Mouse (Mus musculus) layer of hippocampus, adult 2 months (tissue): ENCODE measurements at regions not wholly inside any gene's neighbourhood (a gene's known extent, or its start where the extent isn't known, plus 50 kb on each side); places are given as distances from the start of the nearest gene placed in this dataset.

Experiments
- DNase-seq, 2 experiments: peaks; one replicate each; pipeline ENCODE4 v3.0.0; 2022; ENCODE audit warnings: low spot score in 2 of 2
- H3K27ac ChIP-seq: fragments of 200-600 bp; 2 replicates; pipeline ENCODE4 v1.8.1; 2022
- H3K4me3 ChIP-seq: fragments of 200-600 bp; 2 replicates; pipeline ENCODE4 v1.8.1; 2022; ENCODE audit warnings: mild to moderate bottlenecking
- CTCF ChIP-seq: fragments of 200-600 bp; conservative IDR thresholded peaks from 2 replicates; pipeline ENCODE4 v1.8.1; 2022; ENCODE audit warnings: antibody characterized with exemption, mild to moderate bottlenecking, moderate library complexity

DNA sequence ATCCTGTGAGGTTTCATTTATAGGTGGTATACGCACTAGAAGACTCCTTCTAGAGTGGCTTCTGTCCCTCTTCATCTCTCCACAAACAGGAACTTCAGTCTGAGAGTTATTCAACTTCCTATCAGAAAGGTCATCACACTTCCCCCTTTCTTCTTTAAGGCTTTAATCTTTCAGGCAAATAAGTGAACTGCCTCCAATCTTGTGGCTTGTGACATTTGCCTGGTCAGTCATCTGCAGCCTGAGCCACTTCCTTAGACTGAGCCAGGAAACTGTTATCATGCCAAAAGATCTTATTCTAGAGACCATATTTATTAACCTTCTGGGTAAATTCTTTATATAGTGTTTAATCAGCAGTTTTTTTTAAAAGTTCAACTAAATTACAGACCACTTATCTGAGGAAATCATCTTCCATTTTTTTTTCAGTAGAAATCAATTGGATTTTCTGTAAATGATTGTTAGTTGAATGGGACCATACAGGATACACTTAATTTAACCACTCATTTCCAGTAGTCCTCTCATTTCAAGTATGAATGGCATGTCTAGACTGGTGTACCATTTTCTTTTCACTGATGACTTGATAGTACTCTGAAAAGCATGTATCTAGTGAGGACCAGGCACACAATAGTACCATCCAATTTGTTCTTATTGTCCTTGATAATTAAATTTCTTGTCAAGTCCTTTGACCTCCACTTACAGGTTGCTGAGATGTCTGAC, 234.4 kb downstream of the Rprm start:
- Histone ChIP-seq H3K4me3 (no peak overlapping the region), H3K27ac (no peak overlapping the region)
- TF ChIP-seq CTCF, result no peak
- DNase-seq, result no peak
